Mouse (Mus musculus) liver, postnatal 0 days (tissue): Measurements from ENCODE around the gene Mrgprd.

Source experiments
- CTCF ChIP-seq: sonication (generic); IDR thresholded peaks from 2 replicates; pipeline ENCODE4 v1.5.1; 2016; ENCODE audit warnings: antibody characterized with exemption, low read depth
- EP300 ChIP-seq: IDR thresholded peaks from 2 replicates; pipeline ENCODE4 v1.6.1; 2016; ENCODE audit warnings: antibody characterized with exemption, low read depth, mild to moderate bottlenecking

DNA sequence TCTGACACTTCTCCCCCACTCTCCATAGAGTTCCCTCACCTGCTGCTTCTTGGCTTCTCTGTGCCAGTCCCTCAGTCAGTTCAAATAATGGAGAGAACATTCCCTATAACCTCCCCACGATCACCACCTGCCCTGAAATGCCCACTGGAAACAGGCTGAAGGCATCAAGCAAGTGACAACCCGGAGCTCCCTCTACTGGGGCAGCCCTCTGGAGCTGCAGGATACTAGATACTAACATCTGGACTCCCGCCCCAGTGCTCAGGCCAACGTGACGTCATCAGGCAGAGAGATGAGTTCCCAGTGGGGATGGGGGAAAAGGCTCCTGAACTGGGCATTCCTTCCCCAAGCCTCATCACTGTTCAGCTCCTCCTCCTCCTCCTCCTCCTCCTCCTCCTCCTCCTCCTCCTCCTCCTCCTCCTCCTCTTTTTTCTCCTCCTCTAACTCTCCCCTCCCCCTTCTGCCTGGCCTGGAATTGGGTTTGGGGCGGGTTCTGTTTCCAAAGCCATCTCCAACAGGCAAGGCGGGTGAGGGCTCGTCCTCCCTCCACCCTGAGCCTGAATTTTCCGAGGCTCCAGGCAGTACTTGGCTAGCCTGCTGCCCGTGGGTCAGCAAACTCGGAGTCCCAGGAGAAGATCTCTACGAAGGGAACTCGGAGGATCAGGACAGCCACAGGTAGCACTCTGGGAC is 14.2 kb upstream of the Mrgprd start, which contains the start of gene Mrgprf:
- TF ChIP-seq EP300 (no peak), CTCF (0 out of 2 replicates have a peak, but pooled peaks have one; percentile 19)
